Mouse (Mus musculus) testis, adult 2 months (tissue): ENCODE results near the gene Lrrc75b. TPM values are rescaled to one million over a fixed set of nuclear protein-coding genes. Genes with fewer than 3 reads are reported as not detected.
"Not testable (repeated sequence)": the region's sequence is repeated elsewhere in the genome, so short reads cannot be mapped to it uniquely, and the experiment has no call there.

Experiments used
- H3K27ac ChIP-seq: fragments of 200-500 bp; 2 replicates; pipeline ENCODE4 v1.5.1; 2012; ENCODE audit warnings: low read depth, low read length; ENCODE audit not compliant: control insufficient read depth, insufficient read depth
- H3K27me3 ChIP-seq: fragments of 200-500 bp; 2 replicates; pipeline ENCODE4 v1.6.1; 2012; ENCODE audit warnings: mild to moderate bottlenecking, low read length, moderate library complexity; ENCODE audit not compliant: control insufficient read depth, insufficient read depth
- H3K36me3 ChIP-seq: fragments of 200-500 bp; 2 replicates; pipeline ENCODE4 v1.6.1; 2012; ENCODE audit warnings: mild to moderate bottlenecking, low read length; ENCODE audit not compliant: control insufficient read depth, insufficient read depth
- H3K4me1 ChIP-seq: fragments of 200-500 bp; 2 replicates; pipeline ENCODE4 v1.6.1; 2012; ENCODE audit warnings: low read length; ENCODE audit not compliant: control insufficient read depth, insufficient read depth
- H3K4me3 ChIP-seq: fragments of 200-500 bp; 2 replicates; pipeline ENCODE4 v1.5.1; 2012; ENCODE audit warnings: low read depth, mild to moderate bottlenecking, low read length, moderate library complexity, mixed read lengths; ENCODE audit not compliant: control insufficient read depth
- CTCF ChIP-seq: fragments of 200-500 bp; IDR thresholded peaks from 2 replicates; pipeline ENCODE4 v1.5.1; 2012; ENCODE audit warnings: low read depth, mild to moderate bottlenecking, inconsistent platforms, low read length, moderate library complexity; ENCODE audit not compliant: control insufficient read depth, insufficient read depth, insufficient replicate concordance
- POLR2A ChIP-seq: fragments of 200-500 bp; IDR thresholded peaks from 2 replicates; pipeline ENCODE4 v1.6.1; 2012; ENCODE audit warnings: low read depth, mild to moderate bottlenecking, inconsistent platforms, low read length, moderate library complexity; ENCODE audit not compliant: control insufficient read depth
- polyA plus RNA-seq: library from polyadenylated mRNA; depleted of rRNA; stranded (reverse); fragments of >200 nt; gene quantifications from 2 replicates; pipeline ENCODE4 v1.2.3, GENCODE M21; 2012

The Lrrc75b gene
- polyA plus RNA-seq, 1 experiment, result 0.98 TPM

DNA sequence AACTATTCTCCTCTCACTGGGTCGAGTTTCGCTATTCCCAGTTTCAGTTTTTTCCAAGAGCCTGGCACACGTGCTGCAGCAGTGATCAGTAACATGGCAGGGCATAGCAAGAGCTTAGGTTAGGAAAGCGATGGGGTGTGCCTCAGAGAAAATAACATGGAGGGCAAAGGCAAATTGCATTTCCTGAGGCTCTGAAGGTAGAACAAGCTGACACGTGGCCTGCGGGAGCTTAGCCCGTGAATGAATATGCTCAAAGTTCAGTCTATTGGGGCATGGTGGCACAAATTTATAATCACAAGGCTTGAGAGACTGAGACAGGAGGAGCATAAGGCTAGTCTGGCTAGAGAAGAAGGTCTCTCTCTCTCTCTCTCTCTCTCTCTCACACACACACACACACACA, 47.3 kb downstream of the Lrrc75b start:
- H3K27me3 ChIP-seq, result no peaks in the 10 kb centered on the region
- H3K27ac ChIP-seq, result no peak overlapping the region
- H3K4me3 ChIP-seq, result no peak overlapping the region
- H3K36me3 ChIP-seq, result no peaks in the 10 kb centered on the region; the same call in 1 of the 2 replicates
- TF ChIP-seq CTCF (no peak), POLR2A (no peak)
- H3K4me1 ChIP-seq, result peaks cover 8% of the 10 kb centered on the region

DNA sequence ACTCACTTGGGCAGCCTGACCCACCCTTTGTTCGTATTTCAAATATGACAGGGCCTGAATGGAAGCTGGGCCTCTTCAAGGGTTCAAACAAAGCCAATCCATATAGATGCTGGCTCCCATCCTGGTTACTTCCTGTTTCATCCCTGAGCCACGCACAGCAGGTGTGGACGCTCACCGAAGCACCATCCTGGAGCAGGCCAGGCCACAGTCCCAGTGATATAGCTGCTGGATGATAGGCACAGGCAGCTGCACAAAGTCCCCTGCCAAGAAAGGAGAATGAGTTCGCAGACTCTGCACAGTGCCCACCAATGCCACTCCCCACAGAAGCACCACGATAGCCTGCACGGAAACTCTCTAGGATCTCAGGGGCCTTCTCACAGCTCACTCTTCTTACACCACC, 48.2 kb downstream of the Lrrc75b start:
- Histone ChIP-seq H3K27me3 (no peaks in the 10 kb centered on the region), H3K27ac (no peak overlapping the region), H3K4me1 (peaks cover 8% of the 10 kb centered on the region), H3K36me3 (no peaks in the 10 kb centered on the region; the same call in 1 of the 2 replicates), H3K4me3 (no peak overlapping the region)
- no peak for TF ChIP-seq CTCF
- no peak for TF ChIP-seq POLR2A

DNA sequence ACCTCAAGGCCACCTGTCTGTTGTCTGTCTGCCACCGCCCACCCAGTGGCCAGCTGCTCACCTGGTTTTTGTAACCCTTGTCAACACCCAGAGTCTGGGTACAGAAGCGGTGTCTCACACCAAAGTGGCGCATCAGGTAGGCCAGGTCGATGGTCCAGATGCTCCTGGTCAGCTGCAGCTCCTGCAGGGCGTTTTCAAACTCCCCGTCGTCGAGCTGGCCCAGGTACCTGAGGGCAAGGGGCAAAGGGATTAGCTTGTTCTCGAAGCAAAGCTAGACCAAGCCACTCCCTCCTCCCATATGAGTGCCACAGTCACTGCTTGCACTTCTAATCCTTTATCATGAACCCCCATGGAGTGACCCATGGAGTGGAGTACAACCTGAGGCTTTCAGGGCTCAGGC, 49.1 kb downstream of the Lrrc75b start:
- Histone ChIP-seq H3K4me3 (no peak overlapping the region), H3K36me3 (no peaks in the 10 kb centered on the region; the same call in 1 of the 2 replicates)

DNA sequence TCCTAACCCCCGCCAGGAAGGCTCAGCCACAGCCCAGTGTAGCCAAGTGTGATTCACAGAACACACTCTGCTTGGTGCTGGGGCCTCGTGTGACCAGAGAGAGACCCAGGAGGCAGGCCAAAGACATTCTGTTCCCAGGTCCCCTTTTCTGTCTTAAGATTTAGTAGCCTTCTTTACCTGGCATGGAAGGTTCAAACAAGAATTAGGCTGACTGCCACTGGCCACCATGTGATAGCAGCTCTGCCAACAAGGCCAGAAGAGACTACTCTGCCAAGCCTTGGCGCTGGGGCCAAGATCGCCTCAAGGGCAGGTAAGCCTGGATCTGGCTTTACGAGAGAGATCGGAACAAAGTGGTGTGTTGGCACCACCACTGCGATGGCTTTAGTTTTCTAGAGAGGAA, 49.7 kb downstream of the Lrrc75b start:
- Histone ChIP-seq H3K4me3 (no peak overlapping the region), H3K4me1 (no peaks in the 10 kb centered on the region), H3K27me3 (no peaks in the 10 kb centered on the region), H3K27ac (no peak overlapping the region), H3K36me3 (no peaks in the 10 kb centered on the region; the same call in 1 of the 2 replicates)
- TF ChIP-seq CTCF, result no peak
- no peak for TF ChIP-seq POLR2A

More for the DNA sequence above, 49.1 kb downstream of the Lrrc75b start:
- no peak for TF ChIP-seq POLR2A
- no peak for TF ChIP-seq CTCF
- no peak overlapping the region for H3K27ac ChIP-seq
- H3K4me1 ChIP-seq, result peaks cover 3% of the 10 kb centered on the region
- no peaks in the 10 kb centered on the region for H3K27me3 ChIP-seq

DNA sequence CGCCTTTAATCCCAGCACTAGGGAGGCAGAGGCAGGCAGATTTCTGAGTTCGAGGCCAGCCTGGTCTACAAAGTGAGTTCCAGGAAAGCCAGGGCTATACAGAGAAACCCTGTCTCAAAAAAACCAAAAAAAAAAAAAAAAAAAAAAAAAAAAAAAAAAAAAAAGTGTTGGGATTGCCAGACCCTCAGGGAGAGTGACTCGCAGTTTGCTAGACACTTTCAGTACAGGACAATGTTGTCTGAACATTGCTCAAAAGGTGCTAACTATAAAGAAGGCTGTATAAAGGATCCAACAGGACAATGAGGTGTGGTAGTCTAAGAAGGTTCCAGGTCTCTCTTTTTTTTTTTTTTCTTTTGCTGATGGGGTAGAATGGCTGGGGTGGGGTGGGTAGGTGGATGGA, 54.2 kb downstream of the Lrrc75b start:
- not testable (repeated sequence) for H3K27me3 ChIP-seq, H3K27ac ChIP-seq, H3K36me3 ChIP-seq, H3K4me3 ChIP-seq, H3K4me1 ChIP-seq

DNA sequence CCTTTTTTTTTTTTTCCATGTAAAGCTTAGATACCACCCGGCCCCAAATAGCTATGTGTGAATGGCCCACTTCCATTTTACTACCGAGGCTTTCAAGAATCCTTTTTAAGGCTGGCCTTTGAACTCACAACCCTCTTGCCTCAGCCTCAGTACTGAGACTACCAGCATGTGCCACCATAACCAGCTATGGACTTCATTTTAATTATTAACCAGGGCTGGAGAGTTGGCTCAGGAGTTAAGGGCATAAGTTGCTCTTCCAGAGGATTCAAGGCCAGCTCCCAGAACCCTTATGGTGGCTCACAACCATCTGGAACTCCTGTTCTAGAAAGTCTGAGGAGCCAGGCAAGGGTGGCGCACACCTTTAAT, 55.0 kb downstream of the Lrrc75b start:
- TF ChIP-seq CTCF (no peak), POLR2A (no peak)
- no peak overlapping the region for H3K4me3 ChIP-seq
- H3K36me3 ChIP-seq, result no peaks in the 10 kb centered on the region; the same call in 1 of the 2 replicates
- H3K27ac ChIP-seq, result no peak overlapping the region
- H3K27me3 ChIP-seq, result no peaks in the 10 kb centered on the region
- H3K4me1 ChIP-seq, result no peaks in the 10 kb centered on the region

DNA sequence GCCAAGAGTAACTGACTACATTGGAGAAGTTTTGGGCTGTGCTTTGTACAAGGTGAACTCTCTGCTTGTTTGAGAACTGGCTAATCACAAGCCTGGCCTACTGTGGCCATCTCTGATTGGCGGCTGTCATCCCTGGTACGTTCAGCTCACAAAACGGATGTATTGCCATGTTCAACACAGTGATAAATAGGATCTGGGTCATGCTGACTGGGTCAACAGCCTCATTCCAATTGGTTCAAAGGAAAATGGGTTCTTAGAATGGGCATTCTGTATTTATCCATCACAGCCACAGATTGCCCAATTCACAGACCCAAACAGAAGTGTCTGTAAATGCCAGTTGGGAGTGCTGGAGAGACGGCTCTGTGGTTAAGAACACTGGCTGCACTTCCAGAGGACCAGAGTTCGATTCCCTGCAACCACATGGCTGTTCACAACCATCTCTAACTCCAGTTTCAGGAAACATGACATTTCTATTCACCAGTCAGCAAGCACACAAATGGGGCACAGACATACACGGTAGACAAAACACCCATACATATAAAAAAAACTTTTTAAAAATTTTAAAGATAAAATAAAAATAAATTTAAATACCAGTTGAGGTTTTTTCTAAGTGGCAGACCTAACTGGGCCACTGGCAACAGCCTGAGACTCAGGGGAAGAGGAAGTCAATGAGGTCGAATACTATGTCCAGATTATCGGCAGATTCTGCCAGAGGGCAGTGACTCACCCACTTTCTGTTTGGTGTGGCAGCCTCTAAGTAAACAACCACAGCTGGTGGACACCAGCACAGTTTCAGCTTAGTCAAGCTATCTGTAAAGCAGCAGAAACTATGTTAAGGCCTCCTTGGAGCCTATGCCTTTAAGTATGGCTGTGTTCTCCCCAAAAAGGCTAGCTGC, 55.6 kb downstream of the Lrrc75b start:
- Histone ChIP-seq H3K36me3 (no peaks in the 10 kb centered on the region; the same call in 1 of the 2 replicates), H3K27ac (no peak overlapping the region), H3K27me3 (no peaks in the 10 kb centered on the region), H3K4me3 (no peak overlapping the region), H3K4me1 (no peaks in the 10 kb centered on the region)
- TF ChIP-seq POLR2A (no peak), CTCF (no peak)
